In genomic region chr13:70610431-70611420, GRCm38 (mm10) we compare ENCODE assay signal across 8 mouse cellular contexts. TPM values are rescaled to one million over a fixed set of nuclear protein-coding genes. Genes with fewer than 3 reads are reported as not detected.
DNase-seq lines count a peak whose midpoint lies in the region; ATAC-seq lines count a peak whose summit lies in the region.

No protein-coding gene starts in this region.

- 86% methylated on average over 15 of the region's 15 CpGs for WGBS in intestine, embryonic 14.5 days
- WGBS in midbrain, embryonic 15.5 days: 87% methylated on average over 15 of the region's 15 CpGs

- ATAC-seq in intestine, embryonic 14.5 days (replicated peaks; ENCODE audit: low FRiP score, low TSS enrichment, low read depth): no peak
- peak; percentile 59; the same call in 1 of the 2 replicates for ATAC-seq in midbrain, embryonic 15.5 days (replicated peaks)

- H3K9ac ChIP-seq in intestine, embryonic 14.5 days (ENCODE audit: low read length): no peak overlapping the region
- H3K9ac ChIP-seq in midbrain, embryonic 15.5 days: no peak overlapping the region

- no peak overlapping the region for H3K27ac ChIP-seq in intestine, embryonic 14.5 days (ENCODE audit: low read depth)
- H3K27ac ChIP-seq in midbrain, embryonic 15.5 days: no peak overlapping the region

- no peaks in the 10 kb centered on the region for H3K9me3 ChIP-seq in intestine, embryonic 14.5 days (ENCODE audit: control insufficient read depth, low read length)
- no peaks in the 10 kb centered on the region for H3K9me3 ChIP-seq in midbrain, embryonic 15.5 days

- H3K27me3 ChIP-seq in intestine, embryonic 14.5 days (replicated peaks; ENCODE audit: control insufficient read depth, insufficient read depth, low read length): no peaks in the 10 kb centered on the region
- no peaks in the 10 kb centered on the region for H3K27me3 ChIP-seq in midbrain, embryonic 15.5 days (replicated peaks)

- H3K4me3 ChIP-seq in intestine, embryonic 14.5 days (ENCODE audit: low read depth, low read length): no peak overlapping the region
- H3K4me3 ChIP-seq in midbrain, embryonic 15.5 days: no peak overlapping the region

- no peaks in the 10 kb centered on the region for H3K4me1 ChIP-seq in intestine, embryonic 14.5 days (replicated peaks; ENCODE audit: control insufficient read depth, insufficient read depth, low read length)
- 0 out of 2 replicates have a peak, but pooled peaks cover 3% of the 10 kb centered on the region for H3K4me1 ChIP-seq in midbrain, embryonic 15.5 days

- DNase-seq in B cell, adult 2 months: peak; percentile 69 to 74
- DNase-seq in ZHBTc4 (ENCODE audit: low read depth, low spot score): peak; percentile 79
- peak; percentile 73 to 83 for DNase-seq in cerebellum, postnatal 25 days
- DNase-seq in frontal cortex, postnatal 36 days (ENCODE audit: low spot score in 2 of 2): peak; percentile 71 to 84
- DNase-seq in intestine, embryonic 14.5 days (ENCODE audit: low spot score): peak; percentile 83
- peak; percentile 58 to 63 for DNase-seq in left cerebral cortex, adult 8-10 months (ENCODE audit: low spot score in 2 of 2)
- DNase-seq in spleen, postnatal 36 days (ENCODE audit: low spot score in 2 of 2): peak; percentile 19 to 44

- peaks cover 89% of the 10 kb centered on the region for H3K36me3 ChIP-seq in intestine, embryonic 14.5 days (ENCODE audit: control insufficient read depth, insufficient read depth, low read length)
- H3K36me3 ChIP-seq in midbrain, embryonic 15.5 days (replicated peaks): peaks cover 50% of the 10 kb centered on the region

- H3K4me2 ChIP-seq in intestine, embryonic 14.5 days (ENCODE audit: low read length): no peak overlapping the region
- H3K4me2 ChIP-seq in midbrain, embryonic 15.5 days: no peak overlapping the region

RNA-seq across cellular contexts. Expression of gene Ice1, which starts 26.7 kb away (rescaled TPM):
- 27.0 and 30.7 TPM in 2 replicates for polyA plus RNA-seq in intestine, embryonic 14.5 days (2014; fragmentation: Nextera tagmentation; extraction: Ambion mirVana)
- 10 to 100 TPM; 65.6 to 70.7 (median 68.6) TPM for total RNA-seq in left cerebral cortex, adult 8-10 months (2022)
- 36.5 and 40.1 TPM in 2 replicates for polyA plus RNA-seq in midbrain, embryonic 15.5 days (2015; fragmentation: Nextera tagmentation; extraction: Ambion mirVana)

Comparison
In these comparisons a context has a peak if more than half of its experiments do, and no peak if none do; other contexts are left out.
1. DNase-seq: peak in every context shown above with its lines; median percentile 83 in intestine, embryonic 14.5 days; 79 in ZHBTc4; 78 in cerebellum, postnatal 25 days; 78 in frontal cortex, postnatal 36 days; 72 in B cell, adult 2 months; 60 in left cerebral cortex, adult 8-10 months; 32 in spleen, postnatal 36 days.